Mouse (Mus musculus) forebrain, embryonic 11.5 days (tissue): ENCODE data around the gene Strn4. TPM values are rescaled to one million over a fixed set of nuclear protein-coding genes. Genes with fewer than 3 reads are reported as not detected.

Source experiments
- ATAC-seq: fragments of 200-750 bp; cut with Nextera tagmentation; replicated peaks from 2 replicates; pipeline ENCODE4 v1.8.0; 2017; ENCODE audit warnings: moderate TSS enrichment; ENCODE audit not compliant: low FRiP score
- DNase-seq: peaks from one replicate; pipeline ENCODE4 v3.0.0-alpha.2; 2017; ENCODE audit warnings: low spot score
- H3K27ac ChIP-seq: fragments of 300-500 bp; sonication (generic); 2 replicates; pipeline ENCODE4 v1.5.1; 2014; ENCODE audit warnings: low read depth, low read length
- H3K27me3 ChIP-seq: fragments of 300-500 bp; sonication (generic); 2 replicates; pipeline ENCODE4 v1.6.1; 2014; ENCODE audit warnings: mild to moderate bottlenecking, low read length, mixed read lengths; ENCODE audit not compliant: control insufficient read depth, insufficient read depth
- H3K36me3 ChIP-seq: fragments of 300-500 bp; sonication (generic); 2 replicates; pipeline ENCODE4 v1.6.1; 2014; ENCODE audit warnings: mild to moderate bottlenecking, low read length, moderate library complexity, mixed read lengths; ENCODE audit not compliant: control insufficient read depth, insufficient read depth
- H3K4me1 ChIP-seq: fragments of 300-500 bp; sonication (generic); replicated peaks from 2 replicates; pipeline ENCODE4 v1.6.1; 2014; ENCODE audit warnings: low read length, mixed read lengths; ENCODE audit not compliant: control insufficient read depth, insufficient read depth
- H3K4me2 ChIP-seq: fragments of 300-500 bp; sonication (generic); 2 replicates; pipeline ENCODE4 v1.6.1; 2014; ENCODE audit warnings: low read depth, mild to moderate bottlenecking, low read length, moderate library complexity, mixed read lengths; ENCODE audit not compliant: severe bottlenecking
- H3K4me3 ChIP-seq: fragments of 300-500 bp; sonication (generic); 2 replicates; pipeline ENCODE4 v1.5.1; 2014; ENCODE audit warnings: low read depth, low read length
- H3K9ac ChIP-seq: fragments of 300-500 bp; sonication (generic); 2 replicates; pipeline ENCODE4 v1.6.1; 2014; ENCODE audit warnings: low read length
- H3K9me3 ChIP-seq: fragments of 300-500 bp; sonication (generic); 2 replicates; pipeline ENCODE4 v1.6.1; 2016; ENCODE audit warnings: low read length, mixed read lengths; ENCODE audit not compliant: control insufficient read depth
- WGBS: fragments of 180-500 bp; shearing (Covaris S2); extraction: QIAGEN DNeasy Blood & Tissue Kit; methylation state at CpG from one replicate; pipeline ENCODE4 v1.1.7; 2014; 5-methylcytosine and 5-hydroxymethylcytosine counted together
- polyA plus RNA-seq: library from polyadenylated mRNA; unstranded; fragments of >200 nt; fragmentation: Nextera tagmentation; extraction: Ambion mirVana; gene quantifications from 2 replicates; pipeline ENCODE4 v1.2.1, GENCODE M21; 2014

Strn4 gene
- 137 and 166 TPM in 2 replicates for polyA plus RNA-seq

DNA sequence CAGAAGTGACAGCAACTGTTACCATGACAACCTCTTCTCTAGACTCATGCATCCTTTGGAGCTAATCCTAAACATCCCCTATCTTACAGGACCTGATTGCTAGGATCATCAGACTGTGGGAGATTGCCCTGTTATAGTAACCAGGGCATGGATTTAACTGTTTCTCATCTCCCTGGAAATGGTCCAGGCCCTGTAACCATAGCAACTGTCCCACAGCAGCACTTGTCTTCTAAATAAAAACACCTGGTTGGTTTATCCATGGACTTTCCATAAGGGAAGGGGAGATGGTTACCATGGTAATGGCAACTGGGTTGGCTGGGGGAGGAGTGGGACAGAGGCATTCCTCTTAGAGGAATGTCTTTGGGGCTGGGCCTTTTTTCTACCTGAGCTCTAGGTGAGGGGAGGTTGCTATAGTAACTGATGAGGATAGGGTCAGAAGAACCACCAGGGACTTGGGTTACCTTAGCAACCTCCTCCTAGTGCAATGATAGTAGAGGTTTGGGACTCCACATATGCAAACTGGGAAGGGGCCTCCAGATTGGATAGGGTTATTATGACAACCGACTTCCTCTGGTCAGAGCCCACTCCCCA is at the start of gene Strn4:
TSS of gene Strn4 (plus strand) at position 539 of the 591 bp plus-strand sequence.
- Histone ChIP-seq H3K4me2 (peak within 1 kb of the TSS; percentile 98), H3K4me3 (peak within 1 kb of the TSS; percentile 97), H3K36me3 (no peaks in the 10 kb centered on the region; the same call in 1 of the 2 replicates), H3K27ac (peak within 1 kb of the TSS; percentile 98), H3K27me3 (peaks cover 26% of the 10 kb centered on the region), H3K4me1 (peaks cover 29% of the 10 kb centered on the region), H3K9ac (peak within 1 kb of the TSS; percentile 99), H3K9me3 (no peaks in the 10 kb centered on the region)
- DNase-seq (no peak), ATAC-seq (peak; percentile 64)
- 13% methylated on average over 1 of the region's 1 CpGs for WGBS

DNA sequence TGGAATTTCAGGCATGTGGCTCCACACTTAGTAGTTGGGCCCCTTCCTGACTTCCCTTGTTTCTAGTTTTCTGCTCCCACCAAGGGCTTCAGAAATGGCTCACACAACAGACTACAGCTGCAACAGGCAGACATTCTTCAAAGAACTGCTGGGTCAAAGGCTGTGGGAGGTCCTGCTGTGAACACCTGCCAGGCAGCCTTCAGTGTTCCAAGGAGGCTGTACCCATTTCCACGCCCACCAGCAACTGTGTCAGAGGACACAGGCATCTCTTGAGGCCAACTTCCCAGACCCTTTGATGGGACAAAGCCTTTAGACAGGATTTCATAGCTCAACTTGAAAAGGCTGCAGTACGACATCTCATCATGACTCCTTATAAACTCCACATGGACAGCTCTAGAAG is 49.2 kb upstream of the Strn4 start:
- no peak for ATAC-seq
- 24% methylated on average over 2 of the region's 2 CpGs for WGBS
- no peak overlapping the region for H3K27ac ChIP-seq

DNA sequence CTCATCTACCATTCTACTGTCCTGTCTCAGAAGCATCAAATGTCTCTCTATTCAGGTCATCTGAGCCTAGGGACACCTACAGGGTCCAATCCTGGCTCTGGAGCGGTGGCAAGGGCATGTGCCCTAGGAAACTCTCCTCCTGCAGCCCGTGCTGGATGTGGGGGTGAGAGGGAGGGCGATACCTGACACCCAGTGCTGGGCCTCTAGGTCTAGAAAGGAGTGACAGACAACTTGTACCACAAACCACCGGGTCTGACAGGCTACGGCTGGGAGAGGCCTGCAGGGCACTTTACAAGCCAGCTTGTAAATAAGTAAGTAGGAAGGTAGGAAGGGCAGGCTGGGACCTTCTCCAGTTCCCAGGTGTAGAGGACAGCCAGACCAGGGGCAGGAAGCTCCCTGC is 39.8 kb upstream of the Strn4 start:
- Histone ChIP-seq H3K9ac (no peak overlapping the region), H3K4me2 (no peak overlapping the region), H3K4me3 (no peak overlapping the region), H3K27me3 (no peaks in the 10 kb centered on the region), H3K9me3 (no peaks in the 10 kb centered on the region), H3K4me1 (no peaks in the 10 kb centered on the region), H3K36me3 (no peaks in the 10 kb centered on the region), H3K27ac (no peak overlapping the region)
- ATAC-seq, result no peak
- no peak for DNase-seq
- WGBS, result 70% methylated on average over 5 of the region's 5 CpGs

More for the DNA sequence above, 49.2 kb upstream of the Strn4 start:
- no peaks in the 10 kb centered on the region for H3K9me3 ChIP-seq
- H3K4me2 ChIP-seq, result no peak overlapping the region
- no peak overlapping the region for H3K9ac ChIP-seq
- no peaks in the 10 kb centered on the region for H3K36me3 ChIP-seq
- H3K4me3 ChIP-seq, result no peak overlapping the region
- DNase-seq, result no peak
- H3K4me1 ChIP-seq, result 0 out of 2 replicates have a peak, but pooled peaks cover 3% of the 10 kb centered on the region
- H3K27me3 ChIP-seq, result no peaks in the 10 kb centered on the region

DNA sequence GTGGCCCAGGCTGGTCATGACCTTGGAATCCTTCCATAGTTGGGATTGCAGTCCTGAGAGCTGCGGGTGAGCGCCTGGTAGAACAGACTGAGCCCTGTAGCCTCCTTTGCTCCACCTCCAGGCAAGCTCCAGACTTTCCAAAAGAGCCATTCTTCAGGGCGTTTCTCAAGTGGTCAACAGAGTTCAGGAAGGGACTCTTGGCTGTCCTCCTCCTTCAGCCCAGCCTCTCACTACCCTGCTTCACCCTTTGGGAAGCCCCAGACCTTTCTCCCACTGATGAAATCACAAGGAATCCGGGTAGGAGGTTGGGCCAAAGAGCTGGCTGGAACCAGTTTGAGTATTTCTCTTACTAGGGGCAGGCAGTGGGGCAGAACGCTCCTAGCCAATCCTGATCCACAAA is 35.6 kb upstream of the Strn4 start:
- Histone ChIP-seq H3K4me3 (no peak overlapping the region), H3K9me3 (no peaks in the 10 kb centered on the region), H3K9ac (no peak overlapping the region), H3K4me1 (peaks cover 17% of the 10 kb centered on the region), H3K27ac (no peak overlapping the region), H3K27me3 (no peaks in the 10 kb centered on the region), H3K36me3 (no peaks in the 10 kb centered on the region), H3K4me2 (no peak overlapping the region)
- no peak for ATAC-seq
- DNase-seq, result no peak
- WGBS, result 75% methylated on average over 5 of the region's 5 CpGs

DNA sequence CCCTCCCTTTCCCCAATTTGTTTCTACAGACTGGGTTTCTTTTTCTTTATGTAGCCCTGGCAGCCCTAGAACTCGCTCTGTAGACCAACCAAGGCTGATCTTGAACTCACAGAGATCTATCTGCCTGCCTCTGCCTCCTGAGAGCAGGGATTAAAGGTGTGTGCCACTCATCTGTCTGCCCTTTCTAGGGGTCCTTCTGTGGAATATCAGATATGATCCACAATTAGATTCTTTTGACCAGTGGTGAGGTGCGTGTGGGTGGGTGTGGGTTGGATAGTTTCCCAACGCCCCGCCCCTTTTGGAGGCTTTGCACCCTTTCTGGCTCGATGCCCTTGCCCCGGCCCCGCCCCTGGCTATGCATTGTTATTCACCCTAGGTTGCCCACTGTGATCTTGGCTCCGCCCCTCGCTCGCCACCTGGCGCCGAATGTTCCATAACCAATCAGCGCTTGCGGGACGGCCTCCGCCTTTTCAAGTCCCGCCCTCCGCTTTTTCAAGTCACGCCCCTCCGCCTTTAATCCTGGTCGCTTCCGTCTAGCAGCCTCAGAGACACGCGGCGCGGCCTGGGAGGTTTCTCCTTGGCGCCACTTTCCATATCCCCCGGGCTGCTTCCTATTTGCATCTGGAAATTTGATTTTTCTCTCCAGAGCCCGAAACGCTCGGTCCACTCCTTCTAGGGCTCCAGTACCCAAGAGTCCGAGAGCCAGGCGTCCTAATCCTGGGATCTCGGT is 34.7 kb upstream of the Strn4 start, which contains the start of gene Slc1a5:
TSS of gene Slc1a5 (plus strand) at position 516 of the 730 bp plus-strand sequence.
- Histone ChIP-seq H3K27ac (no peak within 1 kb of the TSS; the same call in 1 of the 2 replicates), H3K27me3 (no peaks in the 10 kb centered on the region), H3K4me2 (peak within 1 kb of the TSS; percentile 99), H3K4me3 (peak within 1 kb of the TSS; percentile 71), H3K9ac (peak within 1 kb of the TSS; percentile 82), H3K36me3 (no peaks in the 10 kb centered on the region), H3K4me1 (peaks cover 17% of the 10 kb centered on the region), H3K9me3 (no peaks in the 10 kb centered on the region)
- DNase-seq, result peak; percentile 97
- ATAC-seq, result peak; percentile 90
- WGBS, result 3% methylated on average over 34 of the region's 34 CpGs

DNA sequence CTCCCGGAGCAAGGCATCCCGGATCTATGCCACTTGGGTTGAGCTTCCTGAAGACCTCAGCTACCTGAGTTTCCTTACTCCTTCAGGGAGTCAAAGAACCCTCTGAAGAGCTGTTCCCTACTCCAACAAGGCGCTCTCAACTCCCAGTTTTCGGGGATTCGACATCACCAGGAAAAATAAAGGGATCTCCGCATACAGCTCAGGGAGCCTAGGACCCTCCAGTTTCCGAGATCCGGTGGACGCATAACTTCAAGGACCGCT is 34.2 kb upstream of the Strn4 start:
- Histone ChIP-seq H3K27ac (no peak overlapping the region; the same call in 1 of the 2 replicates), H3K4me2 (peak overlapping the region; percentile 99), H3K9ac (peak overlapping the region; percentile 82), H3K4me1 (peaks cover 17% of the 10 kb centered on the region), H3K36me3 (no peaks in the 10 kb centered on the region), H3K9me3 (no peaks in the 10 kb centered on the region), H3K27me3 (no peaks in the 10 kb centered on the region), H3K4me3 (peak overlapping the region; percentile 71)
- ATAC-seq (no peak), DNase-seq (no peak)
- whole genome bisulfite sequencing, result under 1% methylated on average over 10 of the region's 10 CpGs

DNA sequence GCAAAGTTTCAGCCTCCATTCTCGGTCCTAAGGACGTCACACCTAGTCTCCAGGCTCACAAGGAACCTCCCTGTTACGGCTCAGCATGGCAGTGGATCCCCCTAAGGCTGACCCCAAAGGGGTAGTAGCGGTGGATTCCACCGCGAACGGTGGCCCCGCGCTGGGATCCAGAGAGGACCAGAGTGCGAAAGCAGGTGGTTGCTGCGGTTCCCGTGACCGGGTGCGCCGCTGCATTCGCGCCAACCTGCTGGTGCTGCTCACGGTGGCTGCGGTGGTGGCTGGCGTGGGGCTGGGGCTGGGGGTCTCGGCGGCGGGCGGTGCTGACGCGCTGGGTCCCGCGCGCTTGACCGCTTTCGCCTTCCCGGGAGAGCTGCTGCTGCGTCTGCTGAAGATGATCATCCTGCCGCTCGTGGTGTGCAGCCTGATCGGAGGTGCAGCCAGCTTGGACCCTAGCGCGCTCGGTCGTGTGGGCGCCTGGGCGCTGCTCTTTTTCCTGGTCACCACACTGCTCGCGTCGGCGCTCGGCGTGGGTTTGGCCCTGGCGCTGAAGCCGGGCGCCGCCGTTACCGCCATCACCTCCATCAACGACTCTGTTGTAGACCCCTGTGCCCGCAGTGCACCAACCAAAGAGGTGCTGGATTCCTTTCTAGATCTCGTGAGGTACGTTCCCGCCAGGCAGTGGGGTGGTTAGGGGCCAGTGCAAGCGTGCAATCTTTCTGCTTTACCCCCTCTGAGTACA is 33.7 kb upstream of the Strn4 start:
- no peaks in the 10 kb centered on the region for H3K36me3 ChIP-seq
- no peaks in the 10 kb centered on the region for H3K27me3 ChIP-seq
- peak; percentile 77 for DNase-seq
- H3K9ac ChIP-seq, result peak overlapping the region; percentile 82
- H3K9me3 ChIP-seq, result no peaks in the 10 kb centered on the region
- H3K4me2 ChIP-seq, result peak overlapping the region; percentile 99
- H3K27ac ChIP-seq, result no peak overlapping the region; the same call in 1 of the 2 replicates
- peaks cover 17% of the 10 kb centered on the region for H3K4me1 ChIP-seq
- WGBS, result under 1% methylated on average over 58 of the region's 60 CpGs
- ATAC-seq, result peak; percentile 26; the same call in 1 of the 2 replicates
- peak overlapping the region; percentile 71 for H3K4me3 ChIP-seq

DNA sequence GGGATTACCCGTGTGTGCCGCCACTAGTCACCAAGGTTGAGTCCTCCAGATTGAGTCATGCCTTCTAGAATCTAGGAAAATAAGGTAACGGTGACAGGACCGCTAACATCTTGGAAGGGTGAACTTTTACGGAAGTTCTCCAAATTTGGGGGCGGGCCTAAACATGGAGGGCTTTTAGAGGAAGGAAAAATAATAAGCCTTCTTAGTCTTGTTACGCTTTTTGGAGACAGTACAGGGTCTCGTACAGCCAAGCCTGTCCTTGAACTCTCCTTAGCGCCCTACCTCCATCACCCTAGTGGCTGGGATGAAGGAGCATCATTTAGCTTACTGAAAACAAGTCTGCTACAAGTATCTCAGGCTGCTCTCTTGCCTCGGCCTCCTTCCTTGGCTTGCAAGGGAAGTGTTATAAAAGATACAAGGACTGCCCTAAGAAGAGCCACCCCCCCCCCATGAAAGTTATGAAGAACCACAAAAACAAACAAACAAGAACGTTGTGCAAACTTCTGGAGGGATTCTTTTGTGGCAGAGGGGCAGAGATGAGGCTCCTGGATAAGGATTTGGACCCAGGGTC is 33.0 kb upstream of the Strn4 start:
- Histone ChIP-seq H3K4me2 (peak overlapping the region; percentile 99), H3K4me3 (peak overlapping the region; percentile 71), H3K9me3 (no peaks in the 10 kb centered on the region), H3K9ac (peak overlapping the region; percentile 82), H3K4me1 (peaks cover 17% of the 10 kb centered on the region), H3K27ac (no peak overlapping the region), H3K27me3 (no peaks in the 10 kb centered on the region), H3K36me3 (no peaks in the 10 kb centered on the region)
- 3% methylated on average over 11 of the region's 11 CpGs for WGBS
- ATAC-seq (no peak), DNase-seq (no peak)
